Mouse (Mus musculus): ENCODE measurements around the gene Upf2. TPM values are rescaled to one million over a fixed set of nuclear protein-coding genes. Genes with fewer than 3 reads are reported as not detected.
"Not testable (repeated sequence)": the region's sequence is repeated elsewhere in the genome, so short reads cannot be mapped to it uniquely, and the experiment has no call there.

The Upf2 gene
- total RNA-seq, 4 experiments from 2014 or later, result 32.6 to 52.1 (median 41.1) TPM

- no peak for DNase-seq (ENCODE audit: low spot score in 2 of 2)
Observed at GRCm38 (mm10) chr2:5948964-5949363, 2.3 kb upstream of the Upf2 start.

- not testable (repeated sequence) for DNase-seq (ENCODE audit: low spot score in 2 of 2)
Observed at GRCm38 (mm10) chr2:5949821-5950220, 1.4 kb upstream of the Upf2 start.

- no peak for DNase-seq (ENCODE audit: low spot score in 2 of 2)
Observed at GRCm38 (mm10) chr2:5950305-5950704, 964 bp upstream of the Upf2 start.

GRCm38 (mm10) chr2:5951621-5952211 is 447 bp downstream of the Upf2 start:
- no peak for DNase-seq (ENCODE audit: low spot score in 2 of 2)

GRCm38 (mm10) chr2:5957705-5958104 is 6.4 kb downstream of the Upf2 start:
- no peak for DNase-seq (ENCODE audit: low spot score in 2 of 2)

- DNase-seq (ENCODE audit: low spot score in 2 of 2), result no peak
Observed at GRCm38 (mm10) chr2:5962265-5962664, 11.0 kb downstream of the Upf2 start.

- not testable (repeated sequence) for DNase-seq (ENCODE audit: low spot score in 2 of 2)
Observed at GRCm38 (mm10) chr2:5963729-5964128, 12.5 kb downstream of the Upf2 start.

GRCm38 (mm10) chr2:5965972-5966371 is 14.7 kb downstream of the Upf2 start:
- no peak for DNase-seq (ENCODE audit: low spot score in 2 of 2)

- DNase-seq (ENCODE audit: low spot score in 2 of 2), result not testable (repeated sequence)
Observed at GRCm38 (mm10) chr2:5970629-5971028, 19.4 kb downstream of the Upf2 start.

GRCm38 (mm10) chr2:5977532-5977931 is 26.3 kb downstream of the Upf2 start:
- no peak for DNase-seq (ENCODE audit: low spot score in 2 of 2)

GRCm38 (mm10) chr2:5995538-5995937 is 44.3 kb downstream of the Upf2 start:
- DNase-seq (ENCODE audit: low spot score in 2 of 2), result peak in 1 of 2 experiments; percentile 23

GRCm38 (mm10) chr2:6003949-6004348 is 52.7 kb downstream of the Upf2 start:
- no peak for DNase-seq (ENCODE audit: low spot score in 2 of 2)

- DNase-seq (ENCODE audit: low spot score in 2 of 2), result no peak
Observed at GRCm38 (mm10) chr2:6014532-6014931, 63.3 kb downstream of the Upf2 start.

GRCm38 (mm10) chr2:6015182-6015581 is 63.9 kb downstream of the Upf2 start:
- not testable (repeated sequence) for DNase-seq (ENCODE audit: low spot score in 2 of 2)

GRCm38 (mm10) chr2:6020570-6020969 is 69.3 kb downstream of the Upf2 start:
- DNase-seq (ENCODE audit: low spot score in 2 of 2), result no peak

- DNase-seq (ENCODE audit: low spot score in 2 of 2), result peak in 1 of 2 experiments; percentile 14
Observed at GRCm38 (mm10) chr2:6042644-6043043, 91.4 kb downstream of the Upf2 start.

GRCm38 (mm10) chr2:6046796-6047195 is 95.5 kb downstream of the Upf2 start:
- no peak for DNase-seq (ENCODE audit: low spot score in 2 of 2)

GRCm38 (mm10) chr2:6048570-6048969 is 97.3 kb downstream of the Upf2 start:
- no peak for DNase-seq (ENCODE audit: low spot score in 2 of 2)

GRCm38 (mm10) chr2:6049018-6049417 is 97.7 kb downstream of the Upf2 start:
- DNase-seq (ENCODE audit: low spot score in 2 of 2), result no peak

- no peak for DNase-seq (ENCODE audit: low spot score in 2 of 2)
Observed at GRCm38 (mm10) chr2:6055466-6055865, 104.2 kb downstream of the Upf2 start.

GRCm38 (mm10) chr2:6056518-6056917 is 105.2 kb downstream of the Upf2 start:
- DNase-seq (ENCODE audit: low spot score in 2 of 2), result no peak

GRCm38 (mm10) chr2:6059291-6059690 is 108.0 kb downstream of the Upf2 start:
- no peak for DNase-seq (ENCODE audit: low spot score in 2 of 2)

- DNase-seq (ENCODE audit: low spot score in 2 of 2), result no peak
Observed at GRCm38 (mm10) chr2:6060071-6060804, 109.0 kb downstream of the Upf2 start.

Measured in layer of hippocampus, adult 8-10 months (tissue).